Mouse (Mus musculus) megakaryocyte-erythroid progenitor cell, adult 5-6 weeks (primary cell): Measurements from ENCODE around the gene Slc22a23. TPM values are rescaled to one million over a fixed set of nuclear protein-coding genes. Genes with fewer than 3 reads are reported as not detected.
"Not testable (repeated sequence)": the region's sequence is repeated elsewhere in the genome, so short reads cannot be mapped to it uniquely, and the experiment has no call there.

Experiments used
- ATAC-seq: replicated peaks from 2 replicates; pipeline ENCODE4 v1.8.0; 2016; ENCODE audit warnings: mild to moderate bottlenecking, inconsistent platforms; ENCODE audit not compliant: severe bottlenecking, poor library complexity, low FRiP score, low TSS enrichment
- total RNA-seq, 2 experiments: library from RNA; stranded (forward) in 1 of 2; stranded (reverse) in 1 of 2; fragments of 200-1000, 215-1000 nt in 1 of 2; fragments of >200 nt in 1 of 2; fragmentation: Nextera tagmentation in 1 of 2; gene quantifications; 2 replicates each; pipeline ENCODE4 v1.2.3; 2014 to 2017

The Slc22a23 gene
- 27.6 and 29.1 TPM in 2 replicates for total RNA-seq (2014; fragmentation: Nextera tagmentation)
- 20.3 and 35.5 TPM in 2 replicates for total RNA-seq (2017)

DNA sequence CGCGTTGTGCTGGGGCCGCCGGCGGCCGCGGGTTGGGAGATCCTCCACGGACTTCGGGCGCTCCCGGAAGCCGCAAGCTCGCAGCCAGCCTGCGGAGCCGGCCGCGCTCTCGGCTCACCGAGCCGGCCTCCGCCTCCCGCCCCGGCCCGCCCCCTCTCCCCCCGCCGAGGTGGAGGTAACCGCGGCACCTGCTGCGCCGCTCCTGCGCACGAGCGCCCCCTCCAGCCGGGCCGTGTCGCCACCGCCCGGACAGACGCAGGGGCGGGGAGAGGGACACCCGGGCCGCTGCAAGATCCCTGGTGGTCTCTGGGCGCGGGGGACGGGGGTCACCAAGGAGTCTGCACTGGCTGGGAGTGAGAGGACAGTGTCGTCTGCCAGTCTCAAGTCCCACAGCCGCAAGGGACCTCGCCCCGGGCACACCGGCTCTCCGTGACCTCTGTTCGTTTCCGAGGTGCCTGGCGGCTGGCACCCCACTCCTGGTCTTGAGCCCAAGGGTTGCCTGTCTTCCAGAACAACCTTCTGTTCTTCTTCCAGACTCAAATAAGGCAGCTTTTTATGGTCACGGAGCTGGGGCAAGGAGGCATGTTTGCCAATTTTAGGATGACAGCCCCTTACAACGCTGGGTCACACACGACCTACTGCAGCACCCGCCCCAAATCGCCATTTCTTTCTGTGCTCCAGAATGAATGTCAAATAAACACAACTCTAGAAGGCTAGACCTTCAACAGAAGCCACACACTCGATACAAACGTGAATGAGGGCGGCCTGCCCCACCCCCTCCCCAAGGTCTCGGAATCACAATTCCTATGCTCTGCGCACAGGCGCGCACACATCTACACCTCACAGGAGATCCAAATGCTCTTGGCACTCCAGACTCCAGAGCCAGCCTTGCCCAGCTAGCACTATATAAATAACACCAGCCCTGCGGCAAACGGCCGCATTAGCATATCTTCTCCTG is at the start of gene Slc22a23:
Gene Slc22a23 (minus strand): TSS at position 55 of the 958 bp plus-strand sequence.
- peak; percentile 27 for ATAC-seq

GRCm38 (mm10) chr13:34394305-34394704 is 49.3 kb upstream of the Slc22a23 start:
- not testable (repeated sequence) for ATAC-seq

GRCm38 (mm10) chr13:34392376-34392775 is 47.4 kb upstream of the Slc22a23 start:
- no peak for ATAC-seq

GRCm38 (mm10) chr13:34388219-34388618 is 43.2 kb upstream of the Slc22a23 start:
- no peak for ATAC-seq

- no peak for ATAC-seq
These were observed 38.4 kb upstream of the Slc22a23 start for GRCm38 (mm10) chr13:34383416-34383815.

DNA sequence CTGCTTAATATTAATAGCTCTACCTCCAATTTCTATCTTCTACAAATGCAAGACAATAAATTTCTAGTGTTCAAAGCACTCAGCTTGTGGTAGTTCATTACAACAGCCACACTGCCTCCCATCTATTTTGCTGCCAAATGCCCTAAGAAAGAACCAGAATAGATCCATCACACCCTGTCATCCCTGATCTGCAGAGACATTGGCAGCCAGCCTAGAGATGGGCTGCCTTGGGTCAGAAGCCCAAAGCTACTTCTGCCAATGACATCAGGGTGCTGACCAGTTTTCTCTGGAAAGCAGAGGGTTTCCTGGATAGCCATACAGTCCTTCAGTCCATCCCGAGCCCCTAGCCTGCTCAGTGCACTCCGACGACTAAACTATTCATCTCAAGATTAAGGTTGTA is 33.9 kb upstream of the Slc22a23 start:
- no peak for ATAC-seq

DNA sequence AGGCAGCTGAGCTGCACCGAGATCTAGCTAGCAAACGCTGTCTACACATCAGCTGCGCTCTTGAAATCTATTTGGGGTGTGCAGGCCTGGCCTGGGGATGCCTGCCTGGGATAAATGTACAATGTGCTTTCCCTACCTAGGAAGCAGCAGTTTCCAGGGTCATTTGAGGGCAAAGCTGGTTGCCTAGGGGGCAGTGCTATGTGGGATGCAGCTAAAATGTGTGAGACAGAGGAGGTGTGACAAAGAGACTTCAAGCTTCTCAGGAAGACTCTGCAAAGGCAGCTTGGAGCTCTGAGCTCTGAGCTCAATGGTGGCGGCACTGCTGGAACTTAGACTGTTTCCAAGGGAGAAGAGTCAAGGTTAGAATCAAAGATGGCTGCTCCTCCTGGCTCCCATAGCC is 30.2 kb upstream of the Slc22a23 start:
- ATAC-seq, result no peak

DNA sequence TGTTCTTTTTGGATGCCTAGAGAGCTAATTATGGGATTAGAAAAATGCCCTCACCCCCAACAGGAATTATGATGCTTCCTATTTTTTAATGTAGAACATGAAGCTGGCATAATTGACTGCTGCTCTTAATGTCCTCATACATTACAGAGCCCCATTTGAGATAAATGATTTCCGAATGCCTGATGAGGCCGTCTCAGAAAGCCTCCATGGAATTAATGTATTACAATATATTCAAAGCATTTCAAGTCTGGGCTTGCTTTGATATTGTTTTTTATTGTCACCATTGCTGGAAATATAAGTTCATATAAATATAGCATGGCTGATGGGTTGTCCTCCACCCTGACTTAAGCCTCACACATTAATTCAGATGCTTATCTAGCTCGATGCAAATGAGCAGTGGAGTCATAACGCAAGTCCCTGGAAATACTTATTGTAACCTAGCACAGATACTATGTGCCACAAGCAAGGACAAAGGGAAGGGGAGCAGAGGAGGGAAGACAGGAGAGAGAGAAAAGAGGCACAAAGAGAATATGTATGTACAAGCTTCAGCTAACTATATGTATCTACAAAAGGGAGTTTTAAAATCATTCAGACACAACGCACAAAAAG is 28.0 kb upstream of the Slc22a23 start:
- no peak for ATAC-seq

- no peak for ATAC-seq
These were observed 27.2 kb upstream of the Slc22a23 start for GRCm38 (mm10) chr13:34371951-34372869.

DNA sequence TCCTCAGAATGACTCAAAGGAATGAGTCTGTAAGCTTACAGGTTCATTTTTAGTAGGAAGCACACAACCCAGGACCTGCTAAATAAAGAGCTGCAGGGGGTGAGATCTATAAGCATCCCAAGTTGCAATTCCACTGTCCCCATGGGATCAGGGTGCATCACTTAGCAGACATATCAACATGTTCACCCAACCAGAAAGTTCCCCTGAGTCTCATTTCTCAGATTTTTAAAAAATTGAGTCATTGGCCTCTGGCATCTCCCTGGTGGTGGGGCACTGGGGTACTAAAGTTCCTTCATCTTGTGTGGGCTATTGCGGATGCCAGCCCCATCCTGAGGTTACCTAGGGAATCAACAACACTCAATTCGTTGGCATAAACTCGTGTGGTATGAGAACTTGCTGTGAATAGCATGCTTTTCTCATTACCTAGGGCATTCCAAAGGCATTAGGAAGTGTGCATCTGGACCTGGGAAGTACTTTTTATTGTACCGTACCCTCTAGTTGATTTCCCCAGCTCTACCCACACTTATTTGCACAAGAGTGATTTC is 25.4 kb upstream of the Slc22a23 start:
- ATAC-seq, result no peak

GRCm38 (mm10) chr13:34365226-34365625 is 20.2 kb upstream of the Slc22a23 start:
- ATAC-seq, result no peak

DNA sequence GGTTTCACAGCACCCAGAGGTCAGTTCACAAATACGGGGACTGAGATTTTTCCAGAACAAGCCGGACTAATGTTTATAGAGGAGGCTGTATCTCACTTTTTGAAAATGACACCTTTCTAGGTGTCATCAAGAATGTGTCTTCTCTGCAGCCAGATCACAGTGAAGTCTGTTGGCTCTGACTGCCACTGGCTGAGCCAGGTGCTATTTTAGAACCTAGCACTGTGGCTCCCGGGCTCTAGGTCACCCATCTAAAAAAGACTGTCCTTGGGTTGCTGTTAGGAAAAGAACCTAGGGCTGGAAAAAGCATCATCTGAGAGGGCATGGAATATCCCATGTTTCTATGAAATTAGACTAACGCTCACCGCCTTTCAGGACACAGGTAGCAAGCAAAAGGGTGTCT is 10.7 kb upstream of the Slc22a23 start:
- no peak for ATAC-seq

- no peak; the same call in 1 of the 2 replicates for ATAC-seq
These were observed 10.0 kb upstream of the Slc22a23 start for GRCm38 (mm10) chr13:34354830-34355624.

GRCm38 (mm10) chr13:34353241-34353640 is 8.3 kb upstream of the Slc22a23 start:
- ATAC-seq, result no peak

DNA sequence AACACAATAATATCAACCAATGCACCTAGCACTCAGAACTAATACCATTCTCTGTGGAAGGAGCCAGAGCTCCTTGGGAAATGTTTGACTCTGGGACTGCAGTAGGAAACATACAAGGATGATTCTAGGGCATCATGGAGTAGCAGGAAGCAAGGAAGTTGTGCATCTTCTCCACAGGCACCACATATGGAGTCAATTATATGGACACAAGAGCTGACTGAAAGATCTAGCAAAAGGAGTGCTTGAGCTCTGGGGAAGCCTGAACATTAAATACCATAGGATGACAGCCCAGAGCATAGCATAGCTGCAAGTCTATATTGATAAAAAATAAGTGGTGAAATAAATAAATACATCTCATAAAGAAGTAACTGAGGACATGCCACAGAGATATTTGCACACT is 6.5 kb upstream of the Slc22a23 start:
- no peak for ATAC-seq

DNA sequence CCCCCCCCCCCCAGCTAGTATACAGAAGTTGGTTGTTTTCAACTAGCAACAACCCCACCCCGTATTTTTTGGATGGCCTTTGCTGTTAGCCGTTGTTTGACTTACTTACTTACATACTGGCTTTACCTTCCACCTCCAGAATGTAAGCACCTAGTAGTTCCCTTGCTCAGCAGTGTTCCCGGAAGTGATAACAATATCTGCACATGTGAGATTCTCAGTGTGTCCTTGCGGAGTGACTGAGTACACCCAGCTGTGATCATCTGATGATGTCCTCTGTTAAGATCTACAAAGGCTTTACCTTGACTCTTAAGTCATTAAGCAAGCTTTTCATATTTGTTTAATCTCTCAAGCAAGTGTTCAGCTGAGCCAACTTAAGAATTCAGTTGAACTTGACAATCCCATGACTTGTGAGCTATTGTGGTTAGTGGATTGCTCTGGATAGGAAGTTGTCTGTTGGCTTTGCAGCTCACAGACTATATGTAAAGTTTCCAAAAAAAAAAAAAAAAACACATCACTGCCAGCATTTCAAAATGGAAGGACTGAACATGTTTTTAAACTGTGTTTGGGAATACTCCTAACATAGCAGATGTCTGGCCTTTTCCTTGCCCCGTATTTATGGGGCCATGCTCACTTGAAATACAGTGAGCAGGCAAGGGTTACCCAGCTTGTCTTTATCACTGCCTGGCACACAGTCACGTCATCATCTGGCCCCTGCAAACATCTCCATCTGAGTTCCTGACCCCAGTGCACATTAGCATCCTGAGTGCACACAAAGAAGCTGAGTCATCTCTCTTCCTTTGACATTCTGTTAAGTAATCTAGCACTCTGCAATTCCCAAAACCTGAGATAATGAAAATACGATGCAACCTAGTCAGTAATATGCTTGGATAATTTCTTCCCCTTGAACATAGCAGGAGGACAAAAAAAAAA is 3.2 kb upstream of the Slc22a23 start:
- ATAC-seq, result peak; percentile 64

DNA sequence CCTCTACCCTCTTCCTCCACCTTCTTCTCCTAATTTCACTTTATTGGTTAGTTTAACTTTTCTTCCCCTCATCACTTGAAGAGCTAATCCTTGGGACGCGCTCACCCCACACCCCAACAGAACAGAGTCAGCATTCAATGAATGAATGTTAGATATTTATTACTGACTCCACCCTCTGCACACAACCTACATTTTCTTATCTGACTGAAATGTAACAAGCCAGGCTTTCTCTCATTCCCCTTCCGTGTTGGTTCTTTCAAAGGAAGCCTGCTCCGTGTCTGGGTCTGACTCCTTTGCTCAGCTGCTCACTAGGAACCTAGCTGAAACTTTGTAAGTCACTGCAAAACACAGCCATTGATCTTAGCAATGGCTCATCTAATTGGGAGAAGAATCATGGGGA is 1.8 kb upstream of the Slc22a23 start:
- ATAC-seq, result peak; percentile 19; the same call in 1 of the 2 replicates

DNA sequence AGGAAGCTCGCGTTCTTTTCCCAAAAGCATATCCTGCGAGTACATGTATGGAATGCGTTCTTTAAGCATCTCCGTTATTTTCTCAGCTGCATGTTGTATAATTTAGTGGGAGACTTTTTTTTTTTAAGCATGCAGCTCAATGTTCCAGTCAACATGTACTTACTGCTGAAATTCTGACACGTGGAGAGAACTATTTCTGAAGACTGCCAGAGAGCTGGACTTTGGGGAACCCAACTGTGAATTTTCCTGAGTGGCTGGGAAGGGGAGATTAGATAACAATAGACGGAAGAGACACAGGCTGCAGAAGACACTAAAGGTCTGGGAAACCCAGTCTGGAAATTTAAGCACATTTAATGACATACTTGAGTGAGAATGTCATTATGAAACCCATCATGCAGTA is 1.3 kb upstream of the Slc22a23 start:
- ATAC-seq, result no peak
